Mouse (Mus musculus) testis, adult 2 months (tissue): ENCODE measurements at regions not wholly inside any gene's neighbourhood (a gene's known extent, or its start where the extent isn't known, plus 50 kb on each side); places are given as distances from the start of the nearest gene placed in this dataset.

Source experiments
- CTCF ChIP-seq: fragments of 200-500 bp; IDR thresholded peaks from 2 replicates; pipeline ENCODE4 v1.5.1; 2012; ENCODE audit warnings: low read depth, mild to moderate bottlenecking, inconsistent platforms, low read length, moderate library complexity; ENCODE audit not compliant: control insufficient read depth, insufficient read depth, insufficient replicate concordance
- POLR2A ChIP-seq: fragments of 200-500 bp; IDR thresholded peaks from 2 replicates; pipeline ENCODE4 v1.6.1; 2012; ENCODE audit warnings: low read depth, mild to moderate bottlenecking, inconsistent platforms, low read length, moderate library complexity; ENCODE audit not compliant: control insufficient read depth

DNA sequence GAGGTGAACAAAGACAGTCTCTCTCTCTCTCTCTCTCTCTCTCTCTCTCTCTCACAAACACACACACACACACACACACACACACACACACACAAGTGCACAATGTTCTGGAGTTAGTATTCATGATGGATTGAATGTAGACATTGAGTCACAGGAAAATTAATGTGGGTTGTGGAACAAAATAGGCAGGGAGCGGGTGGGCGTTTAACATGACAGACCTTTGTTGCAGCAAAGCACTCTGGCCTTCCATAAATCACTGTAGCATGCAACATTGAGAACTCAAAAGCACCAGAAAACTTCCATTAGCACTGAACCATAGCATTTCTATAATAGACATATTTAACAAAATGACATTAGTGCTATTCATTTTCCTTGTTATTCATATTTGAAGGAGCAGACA, 246.8 kb upstream of the Megf9 start:
- no peak for TF ChIP-seq POLR2A
- TF ChIP-seq CTCF = no peak
